Mouse (Mus musculus) CD4-positive naive resting alpha-beta T cell, adult 76 days (primary cell): ENCODE data around the gene Epc2. TPM values are rescaled to one million over a fixed set of nuclear protein-coding genes. Genes with fewer than 3 reads are reported as not detected.

Source experiments
- total RNA-seq: library from RNA; stranded (reverse); gene quantifications from one replicate; pipeline ENCODE4 v1.2.4, GENCODE M21; 2023

Gene Epc2
- 81.5 TPM for total RNA-seq

DNA sequence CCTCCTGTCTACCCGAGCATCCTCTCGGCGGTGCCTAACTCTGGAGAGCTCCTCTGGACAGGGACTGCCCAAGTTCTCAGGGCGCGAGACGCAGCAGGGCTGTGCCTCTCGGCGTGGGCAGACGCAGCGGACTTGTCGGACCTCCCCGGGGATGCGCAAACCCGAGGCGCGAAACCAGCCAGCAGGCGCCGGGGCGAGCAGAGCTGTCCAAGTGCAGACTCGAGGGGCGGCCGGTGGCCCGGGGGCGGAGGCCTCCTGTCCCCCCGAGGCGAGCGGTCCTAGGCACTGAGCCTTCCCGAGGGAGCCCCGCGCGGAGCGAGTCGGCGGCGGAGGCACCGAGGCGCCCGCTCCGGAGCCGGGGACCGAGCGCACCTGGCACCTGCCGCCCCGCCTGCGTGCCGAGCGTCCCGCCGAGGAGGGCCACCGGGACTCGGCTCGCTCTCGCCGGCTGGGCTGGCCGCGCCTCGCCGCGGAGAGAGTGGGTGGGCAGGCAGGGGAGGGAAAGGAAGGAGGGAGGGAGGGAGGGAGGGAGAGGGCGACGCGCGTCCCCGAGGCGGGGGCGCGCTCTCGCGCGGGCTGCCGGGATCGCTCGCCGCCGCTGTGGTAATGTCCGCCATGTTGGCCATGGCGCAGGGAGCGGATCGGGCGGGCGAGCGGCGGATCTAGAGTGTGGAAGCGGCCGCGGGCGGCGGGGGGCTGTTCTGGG is at the start of gene Epc2:
TSS of gene Epc2 (plus strand) at position 556 of the 706 bp plus-strand sequence.

Other genes starting within 250 kb of the Epc2 start
- 3.2 TPM for gene Kif5c, start 167.8 kb downstream of the Epc2 start, total RNA-seq